In genomic region chr7:113691756-113692155, GRCm38 (mm10) we compare ENCODE assay signal across 20 mouse cellular contexts.
"Had no signal": no experiment of that assay in that cellular context is flagged by ENCODE, and none has a peak within 500 bp of the region (broad histone marks: within the 10 kb centered on the region; RNA-seq: fewer than 3 reads in every experiment).

No protein-coding gene starts in this region.

- ATAC-seq: liver, postnatal 0 days had no signal

- H3K4me2 ChIP-seq: limb, embryonic 12.5 days; limb, embryonic 15.5 days; liver, embryonic 11.5 days; lung, embryonic 15.5 days; neural tube, embryonic 13.5 days; stomach, embryonic 15.5 days had no signal

- H3K27ac ChIP-seq: kidney, postnatal 0 days; limb, embryonic 12.5 days; limb, embryonic 15.5 days; liver, embryonic 14.5 days; lung, embryonic 15.5 days; neural tube, embryonic 13.5 days; stomach, embryonic 15.5 days had no signal

- H3K4me1 ChIP-seq: stomach, embryonic 15.5 days had no signal

- DNase-seq: kidney, adult 2 months; kidney, postnatal 25 days; left cerebral cortex, postnatal 4 days; liver, postnatal 0 days; lung, postnatal 10 days; lung, postnatal 36 days; midbrain, embryonic 14.5 days; retina, postnatal 1 day; right cerebral cortex, postnatal 25 days; spleen, adult 18-20 months; thymus, postnatal 25 days had no signal

- H3K9me3 ChIP-seq: limb, embryonic 12.5 days; limb, embryonic 15.5 days; lung, embryonic 15.5 days; neural tube, embryonic 13.5 days; stomach, embryonic 15.5 days had no signal

- H3K36me3 ChIP-seq: limb, embryonic 12.5 days; limb, embryonic 15.5 days; lung, embryonic 15.5 days; neural tube, embryonic 13.5 days; stomach, embryonic 15.5 days had no signal

- H3K27me3 ChIP-seq: limb, embryonic 12.5 days; limb, embryonic 15.5 days; lung, embryonic 15.5 days; neural tube, embryonic 13.5 days; stomach, embryonic 15.5 days had no signal

- H3K9ac ChIP-seq: limb, embryonic 12.5 days; limb, embryonic 15.5 days; liver, embryonic 14.5 days; liver, postnatal 0 days; lung, embryonic 15.5 days; neural tube, embryonic 13.5 days; stomach, embryonic 15.5 days had no signal

- H3K4me3 ChIP-seq: limb, embryonic 12.5 days; limb, embryonic 15.5 days; lung, embryonic 15.5 days; myocyte; neural tube, embryonic 13.5 days; stomach, embryonic 15.5 days had no signal
